Mouse (Mus musculus): ENCODE data around the gene Sp2. TPM values are rescaled to one million over a fixed set of nuclear protein-coding genes. Genes with fewer than 3 reads are reported as not detected.

Sp2 gene
- polyA plus RNA-seq (2012; fragmentation: generic; extraction: Trizol): 13.9 TPM
- long read RNA-seq, experiment 1, partial matches to known transcripts: 0 of 5 reads
- long read RNA-seq, experiment 1, other reads (novel, unspliced or antisense): 5 of 5 reads
- long read RNA-seq, experiment 2, partial matches to known transcripts: 3 of 10 reads
- long read RNA-seq, experiment 2, other reads (novel, unspliced or antisense): 6 of 10 reads

- Histone ChIP-seq H3K36me3 (ENCODE audit: control insufficient read depth, insufficient read depth) (no peaks in the 10 kb centered on the region), H3K79me2 (ENCODE audit: control insufficient read depth, insufficient read depth) (no peaks in the 10 kb centered on the region), H3K27me3 (ENCODE audit: control insufficient read depth, insufficient read depth, insufficient read length) (no peaks in the 10 kb centered on the region), H3ac (ENCODE audit: control insufficient read depth, insufficient read length, low read depth) (peak within 1 kb of the TSS; percentile 42), H3K4me3 (ENCODE audit: insufficient read depth, poor library complexity, severe bottlenecking) (no peak within 1 kb of the TSS), H3K79me3 (ENCODE audit: low read depth) (no peaks in the 10 kb centered on the region)
- TF ChIP-seq MYOG (IDR thresholded peaks at IDR 0.05; ENCODE audit: control insufficient read depth, extremely low read depth, insufficient read length): no peak
- TF ChIP-seq FOSL1 (IDR thresholded peaks at IDR 0.05; ENCODE audit: insufficient read depth, low read length, poor library complexity, severe bottlenecking): no peak
- TF ChIP-seq MYOD1 (IDR thresholded peaks at IDR 0.05; ENCODE audit: control insufficient read depth, insufficient read length, low read depth): no peak
- TF ChIP-seq MAX (IDR thresholded peaks at IDR 0.05): no peak
- no peak for TF ChIP-seq CEBPB (IDR thresholded peaks at IDR 0.05; ENCODE audit: low read depth)
- TF ChIP-seq USF1 (IDR thresholded peaks at IDR 0.05; ENCODE audit: low read depth): no peak
- no peak for TF ChIP-seq CTCF (IDR thresholded peaks at IDR 0.05; ENCODE audit: control insufficient read depth, insufficient read depth, insufficient read length)
These were observed at the start of gene Sp2 for GRCm38 (mm10) chr11:96982859-96983258. Gene Sp2 (minus strand): TSS chr11:96982959.

- Histone ChIP-seq H3K79me2 (ENCODE audit: control insufficient read depth, insufficient read depth) (peaks cover 11% of the 10 kb centered on the region), H3K27me3 (ENCODE audit: control insufficient read depth, insufficient read depth, insufficient read length) (no peaks in the 10 kb centered on the region), H3K79me3 (ENCODE audit: low read depth) (no peaks in the 10 kb centered on the region), H3K36me3 (ENCODE audit: control insufficient read depth, insufficient read depth) (peaks cover 5% of the 10 kb centered on the region), H3K4me3 (ENCODE audit: insufficient read depth, poor library complexity, severe bottlenecking) (no peak overlapping the region), H3ac (ENCODE audit: control insufficient read depth, insufficient read length, low read depth) (no peak overlapping the region)
- TF ChIP-seq FOSL1 (IDR thresholded peaks at IDR 0.05; ENCODE audit: insufficient read depth, low read length, poor library complexity, severe bottlenecking) (no peak), MAX (IDR thresholded peaks at IDR 0.05) (no peak), MYOD1 (IDR thresholded peaks at IDR 0.05; ENCODE audit: control insufficient read depth, insufficient read length, low read depth) (no peak), CTCF (IDR thresholded peaks at IDR 0.05; ENCODE audit: control insufficient read depth, insufficient read depth, insufficient read length) (no peak), USF1 (IDR thresholded peaks at IDR 0.05; ENCODE audit: low read depth) (no peak), MYOG (IDR thresholded peaks at IDR 0.05; ENCODE audit: control insufficient read depth, extremely low read depth, insufficient read length) (no peak), CEBPB (IDR thresholded peaks at IDR 0.05; ENCODE audit: low read depth) (no peak)
These were observed 49.7 kb upstream of the Sp2 start for GRCm38 (mm10) chr11:97032499-97032898.

- Histone ChIP-seq H3K36me3 (ENCODE audit: control insufficient read depth, insufficient read depth) (peaks cover 5% of the 10 kb centered on the region), H3ac (ENCODE audit: control insufficient read depth, insufficient read length, low read depth) (no peak overlapping the region), H3K79me3 (ENCODE audit: low read depth) (no peaks in the 10 kb centered on the region), H3K4me3 (ENCODE audit: insufficient read depth, poor library complexity, severe bottlenecking) (no peak overlapping the region), H3K27me3 (ENCODE audit: control insufficient read depth, insufficient read depth, insufficient read length) (no peaks in the 10 kb centered on the region), H3K79me2 (ENCODE audit: control insufficient read depth, insufficient read depth) (peaks cover 11% of the 10 kb centered on the region)
- TF ChIP-seq MAX (IDR thresholded peaks at IDR 0.05) (no peak), MYOD1 (IDR thresholded peaks at IDR 0.05; ENCODE audit: control insufficient read depth, insufficient read length, low read depth) (no peak), CEBPB (IDR thresholded peaks at IDR 0.05; ENCODE audit: low read depth) (no peak), USF1 (IDR thresholded peaks at IDR 0.05; ENCODE audit: low read depth) (no peak), MYOG (IDR thresholded peaks at IDR 0.05; ENCODE audit: control insufficient read depth, extremely low read depth, insufficient read length) (no peak), FOSL1 (IDR thresholded peaks at IDR 0.05; ENCODE audit: insufficient read depth, low read length, poor library complexity, severe bottlenecking) (no peak), CTCF (IDR thresholded peaks at IDR 0.05; ENCODE audit: control insufficient read depth, insufficient read depth, insufficient read length) (no peak)
These were observed 49.2 kb upstream of the Sp2 start for GRCm38 (mm10) chr11:97031977-97032376.

- peaks cover 5% of the 10 kb centered on the region for H3K36me3 ChIP-seq (ENCODE audit: control insufficient read depth, insufficient read depth)
- H3K79me2 ChIP-seq (ENCODE audit: control insufficient read depth, insufficient read depth): peaks cover 11% of the 10 kb centered on the region
- peak overlapping the region; percentile 47 for H3K4me3 ChIP-seq (ENCODE audit: insufficient read depth, poor library complexity, severe bottlenecking)
- no peaks in the 10 kb centered on the region for H3K27me3 ChIP-seq (ENCODE audit: control insufficient read depth, insufficient read depth, insufficient read length)
- H3K79me3 ChIP-seq (ENCODE audit: low read depth): no peaks in the 10 kb centered on the region
- H3ac ChIP-seq (ENCODE audit: control insufficient read depth, insufficient read length, low read depth): peak overlapping the region; percentile 78
- no peak for TF ChIP-seq CEBPB (IDR thresholded peaks at IDR 0.05; ENCODE audit: low read depth)
These were observed 47.7 kb upstream of the Sp2 start for GRCm38 (mm10) chr11:97030426-97030825.

- H3K4me3 ChIP-seq (ENCODE audit: insufficient read depth, poor library complexity, severe bottlenecking): peak within 1 kb of the TSS; percentile 47
- H3ac ChIP-seq (ENCODE audit: control insufficient read depth, insufficient read length, low read depth): peak within 1 kb of the TSS; percentile 78
- TF ChIP-seq MYOD1 (IDR thresholded peaks at IDR 0.05; ENCODE audit: control insufficient read depth, insufficient read length, low read depth): no peak
- no peak for TF ChIP-seq CEBPB (IDR thresholded peaks at IDR 0.05; ENCODE audit: low read depth)
- no peak for TF ChIP-seq MAX (IDR thresholded peaks at IDR 0.05)
- TF ChIP-seq FOSL1 (IDR thresholded peaks at IDR 0.05; ENCODE audit: insufficient read depth, low read length, poor library complexity, severe bottlenecking): no peak
- no peak for TF ChIP-seq MYOG (IDR thresholded peaks at IDR 0.05; ENCODE audit: control insufficient read depth, extremely low read depth, insufficient read length)
- no peak for TF ChIP-seq USF1 (IDR thresholded peaks at IDR 0.05; ENCODE audit: low read depth)
- TF ChIP-seq CTCF (IDR thresholded peaks at IDR 0.05; ENCODE audit: control insufficient read depth, insufficient read depth, insufficient read length): peak; percentile 75
- H3K27me3 ChIP-seq (ENCODE audit: control insufficient read depth, insufficient read depth, insufficient read length): no peaks in the 10 kb centered on the region
- H3K79me2 ChIP-seq (ENCODE audit: control insufficient read depth, insufficient read depth): peaks cover 11% of the 10 kb centered on the region
- peaks cover 5% of the 10 kb centered on the region for H3K36me3 ChIP-seq (ENCODE audit: control insufficient read depth, insufficient read depth)
- no peaks in the 10 kb centered on the region for H3K79me3 ChIP-seq (ENCODE audit: low read depth)
These were observed 47.1 kb upstream of the Sp2 start, which contains the start of gene Scrn2 for GRCm38 (mm10) chr11:97029686-97030417. Gene Scrn2 (plus strand): TSS chr11:97029938.

Measured in C2C12 (cell line).